Comparison of ENCODE assay signal across 10 mouse cellular contexts in the genomic region with DNA sequence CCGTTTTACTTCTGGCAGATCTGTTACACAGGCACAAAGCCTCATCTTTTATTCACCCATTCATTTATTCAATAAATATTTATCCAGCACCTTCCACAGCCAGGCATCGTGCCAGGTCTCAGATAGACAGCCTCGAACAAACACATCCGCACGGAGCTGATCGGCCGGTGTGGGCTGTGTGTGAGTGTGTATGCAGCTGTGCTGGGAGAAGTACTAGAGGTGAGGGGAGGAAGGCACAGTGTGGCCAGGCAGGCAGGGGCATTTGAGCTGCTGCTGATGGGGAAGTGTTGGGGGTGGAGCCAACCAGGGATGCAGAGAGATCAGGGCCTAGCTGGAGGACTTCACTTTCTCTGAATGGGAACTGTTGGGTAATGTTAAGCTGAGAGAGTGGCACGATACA. TPM values are rescaled to one million over a fixed set of nuclear protein-coding genes. Genes with fewer than 3 reads are reported as not detected.
DNase-seq lines count a peak whose midpoint lies in the region; ATAC-seq and TF ChIP-seq lines count a peak whose summit lies in the region.
"Had no signal": no experiment of that assay in that cellular context is flagged by ENCODE, and none has a peak within 500 bp of the region (broad histone marks: within the 10 kb centered on the region; RNA-seq: fewer than 3 reads in every experiment).

No protein-coding gene starts in this region.

- H3K4me3 ChIP-seq in hindbrain, embryonic 10.5 days = no peak overlapping the region
- H3K4me3 ChIP-seq in liver, postnatal 0 days (ENCODE audit: low read depth, low read length) = no peak overlapping the region
- H3K4me3 ChIP-seq in midbrain, embryonic 16.5 days (ENCODE audit: low read depth, low read length) = no peak overlapping the region
- H3K4me3 ChIP-seq: layer of hippocampus, adult 2 months; megakaryocyte, embryonic 14.5 days had no signal

- no peaks in the 10 kb centered on the region for H3K9me3 ChIP-seq in hindbrain, embryonic 10.5 days
- no peaks in the 10 kb centered on the region for H3K9me3 ChIP-seq in liver, postnatal 0 days (ENCODE audit: low read length)
- no peaks in the 10 kb centered on the region for H3K9me3 ChIP-seq in midbrain, embryonic 16.5 days (replicated peaks; ENCODE audit: control insufficient read depth, low read length, poor library complexity, severe bottlenecking)
- H3K9me3 ChIP-seq: megakaryocyte, embryonic 14.5 days had no signal

- H3K4me2 ChIP-seq in liver, postnatal 0 days (ENCODE audit: low read depth, low read length) = no peak overlapping the region
- no peak overlapping the region for H3K4me2 ChIP-seq in midbrain, embryonic 16.5 days (ENCODE audit: low read length)

- 39% methylated on average over 8 of the region's 8 CpGs for WGBS in hindbrain, embryonic 10.5 days
- WGBS in liver, postnatal 0 days (ENCODE audit: insufficient replicate concordance) = 40% methylated on average over 8 of the region's 8 CpGs
- WGBS in midbrain, embryonic 16.5 days = 13% methylated on average over 8 of the region's 8 CpGs

- no peak for ATAC-seq in liver, postnatal 0 days
- ATAC-seq in midbrain, embryonic 16.5 days = peak; percentile 86
- ATAC-seq: Patski had no signal

- 0 out of 2 replicates have a peak, but pooled peaks cover 12% of the 10 kb centered on the region for H3K36me3 ChIP-seq in hindbrain, embryonic 10.5 days
- H3K36me3 ChIP-seq in liver, postnatal 0 days (replicated peaks; ENCODE audit: insufficient read depth, low read length) = no peaks in the 10 kb centered on the region
- no peaks in the 10 kb centered on the region for H3K36me3 ChIP-seq in midbrain, embryonic 16.5 days (ENCODE audit: control insufficient read depth, insufficient read depth, low read length)

- DNase-seq in left cerebral cortex, postnatal 4 days = peak; percentile 8
- DNase-seq in left cerebral cortex, postnatal 36 days (ENCODE audit: low spot score in 2 of 2) = no peak
- DNase-seq in hindbrain, embryonic 10.5 days (ENCODE audit: low spot score) = peak; percentile 34
- peak; percentile 29 for DNase-seq in liver, postnatal 0 days
- no peak for DNase-seq in cerebellum, adult 18-20 months
- no peak for DNase-seq in testis, postnatal 10 days (ENCODE audit: low spot score)

- intact Hi-C loops in left cerebral cortex, postnatal 4 days (cut with DNase I) = no loop called here
- intact Hi-C loops in left cerebral cortex, postnatal 36 days (cut with DNase I) = no loop called here

- no peak for TF ChIP-seq CTCF in liver, postnatal 0 days (IDR thresholded peaks at IDR 0.05; ENCODE audit: low read depth)

- peaks cover 30% of the 10 kb centered on the region for H3K4me1 ChIP-seq in hindbrain, embryonic 10.5 days (replicated peaks)
- H3K4me1 ChIP-seq in liver, postnatal 0 days (ENCODE audit: insufficient read depth) = no peaks in the 10 kb centered on the region
- H3K4me1 ChIP-seq in midbrain, embryonic 16.5 days (ENCODE audit: control insufficient read depth, insufficient read depth, low read length) = peaks cover 8% of the 10 kb centered on the region
- H3K4me1 ChIP-seq: megakaryocyte, embryonic 14.5 days had no signal

- peak overlapping the region; percentile 85 for H3K27ac ChIP-seq in hindbrain, embryonic 10.5 days
- no peak overlapping the region for H3K27ac ChIP-seq in liver, postnatal 0 days (ENCODE audit: low read depth)
- H3K27ac ChIP-seq in midbrain, embryonic 16.5 days (ENCODE audit: low read length) = no peak overlapping the region
- H3K27ac ChIP-seq: layer of hippocampus, adult 2 months had no signal

- TF ChIP-seq EP300 in liver, postnatal 0 days (IDR thresholded peaks at IDR 0.05; ENCODE audit: low read depth) = no peak

- H3K27me3 ChIP-seq in hindbrain, embryonic 10.5 days (ENCODE audit: insufficient read depth, poor library complexity, severe bottlenecking) = no peaks in the 10 kb centered on the region
- no peaks in the 10 kb centered on the region for H3K27me3 ChIP-seq in liver, postnatal 0 days (ENCODE audit: insufficient read depth, low read length)
- no peaks in the 10 kb centered on the region for H3K27me3 ChIP-seq in midbrain, embryonic 16.5 days (ENCODE audit: control insufficient read depth, insufficient read depth, low read depth, low read length)
- H3K27me3 ChIP-seq: megakaryocyte, embryonic 14.5 days; Patski had no signal

- H3K9ac ChIP-seq in liver, postnatal 0 days (replicated peaks) = no peak overlapping the region
- H3K9ac ChIP-seq in midbrain, embryonic 16.5 days (ENCODE audit: low read depth, low read length) = no peak overlapping the region

RNA-seq across cellular contexts. Expression of a gene that starts 51.4 kb away (rescaled TPM):
- total RNA-seq in left cerebral cortex, postnatal 4 days (2021) = 10 to 100 TPM; 25.5 to 30.8 TPM
- 10 to 100 TPM; 18.5 to 25.2 TPM for total RNA-seq in left cerebral cortex, postnatal 36 days (2021)
- 16.0 and 16.9 TPM in 2 replicates for polyA plus RNA-seq in hindbrain, embryonic 10.5 days (2016; fragmentation: Nextera tagmentation; extraction: Ambion mirVana)
- polyA plus RNA-seq in liver, postnatal 0 days (2015; fragmentation: Nextera tagmentation; extraction: Ambion mirVana) = 1.5 and 2.8 TPM in 2 replicates
- 4.6 and 5.0 TPM in 2 replicates for polyA plus RNA-seq in midbrain, embryonic 16.5 days (2015; fragmentation: Nextera tagmentation; extraction: Ambion mirVana)

Comparison
In these comparisons a context has a peak if more than half of its experiments do, and no peak if none do; other contexts are left out.
1. DNase-seq: peak in left cerebral cortex, postnatal 4 days (single experiment), hindbrain, embryonic 10.5 days (single experiment) and liver, postnatal 0 days (single experiment); none in left cerebral cortex, postnatal 36 days (0 of 2), cerebellum, adult 18-20 months (0 of 2) and testis, postnatal 10 days (single experiment).